Mouse (Mus musculus) urinary bladder, adult 2 months (tissue): ENCODE results near the gene Psme1. TPM values are rescaled to one million over a fixed set of nuclear protein-coding genes. Genes with fewer than 3 reads are reported as not detected.

ENCODE experiments used
- DNase-seq: peaks from one replicate; pipeline ENCODE4 v3.0.0; 2022; ENCODE audit warnings: low spot score
- polyA plus RNA-seq: library from polyadenylated mRNA; depleted of rRNA; stranded (reverse); fragments of >200 nt; gene quantifications from 2 replicates; pipeline ENCODE4 v1.2.3, GENCODE M21; 2012; rRNA removed

The Psme1 gene
- polyA plus RNA-seq: 136 and 167 TPM in 2 replicates

- peak; percentile 67 for DNase-seq
Measured at GRCm38 (mm10) chr14:55577871-55578667, at the start of gene Psme1. TSS of gene Psme1 (plus strand) at chr14:55578123.

DNA sequence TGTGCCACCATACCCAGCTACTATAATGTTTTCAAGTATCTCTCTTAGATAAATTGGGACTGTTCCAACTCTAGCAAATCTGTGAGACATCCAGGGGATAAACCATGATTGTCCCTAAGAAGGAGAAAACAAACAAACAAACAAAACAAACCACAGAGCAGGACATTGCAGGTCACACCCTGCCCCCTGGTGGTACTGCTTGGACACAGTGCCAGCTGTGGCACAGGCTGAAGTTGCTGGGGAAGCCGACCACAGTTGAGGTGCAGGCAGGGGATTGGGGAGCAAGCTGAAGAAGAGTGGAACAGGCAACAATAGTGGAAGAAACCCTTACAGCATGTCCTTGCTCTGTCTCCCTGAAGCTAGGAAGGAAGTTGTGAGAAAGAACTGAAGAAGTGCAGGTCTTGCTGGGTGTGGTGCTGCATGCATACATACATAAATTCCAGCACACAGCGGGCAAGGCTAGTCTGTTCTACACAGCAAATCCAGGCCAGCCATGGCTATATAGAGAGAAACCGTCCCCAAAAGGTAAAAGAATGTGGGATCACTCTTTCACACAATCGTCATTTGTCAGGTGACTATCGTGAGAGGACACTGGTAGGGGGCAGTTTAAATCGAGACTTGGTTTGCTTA lies 41.7 kb upstream of the Psme1 start:
- no peak for DNase-seq

GRCm38 (mm10) chr14:55540067-55540786 lies 37.7 kb upstream of the Psme1 start, which contains the start of gene Pck2:
TSS of gene Pck2 (plus strand) at chr14:55540266.
- peak; percentile 70 for DNase-seq

- DNase-seq: peak; percentile 69
Measured at GRCm38 (mm10) chr14:55540787-55541321, 37.1 kb upstream of the Psme1 start.

DNA sequence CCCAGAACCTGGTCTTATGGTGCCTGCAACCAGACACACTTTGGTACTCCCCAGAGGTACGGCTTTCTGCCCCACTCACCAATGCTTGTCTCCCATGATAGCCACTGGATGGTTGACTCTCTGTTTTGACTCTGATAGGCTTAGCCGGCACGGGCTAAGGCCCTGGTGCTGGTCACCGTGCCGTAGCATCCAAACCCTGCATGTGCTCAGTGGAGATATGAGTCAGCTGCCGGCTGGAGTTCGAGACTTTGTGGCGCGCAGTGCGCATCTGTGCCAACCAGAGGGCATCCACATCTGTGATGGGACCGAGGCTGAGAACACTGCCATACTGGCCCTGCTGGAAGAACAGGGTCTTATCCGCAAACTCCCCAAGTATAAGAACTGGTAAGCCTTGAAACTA lies 35.7 kb upstream of the Psme1 start:
- no peak for DNase-seq

- DNase-seq: no peak
Measured at GRCm38 (mm10) chr14:55544334-55544733, 33.6 kb upstream of the Psme1 start.

DNA sequence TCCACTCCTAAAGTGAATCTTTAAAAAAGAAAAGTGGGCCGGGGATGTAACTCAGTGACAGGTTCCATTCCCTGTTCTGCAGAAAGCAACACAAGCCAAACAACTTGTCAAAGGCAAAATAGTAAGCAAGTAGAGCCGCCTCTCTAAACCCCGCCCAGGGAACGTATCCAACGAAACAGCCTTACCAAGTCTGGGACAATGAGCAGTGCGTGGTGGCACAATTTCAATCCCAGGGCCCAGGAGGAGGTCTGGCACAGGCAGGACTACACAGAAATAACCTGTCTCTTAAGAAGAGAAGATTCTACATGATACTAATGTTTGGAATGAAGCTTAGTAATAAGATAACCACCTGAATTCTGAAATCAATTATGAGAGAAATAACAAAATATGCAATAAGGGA lies 27.7 kb upstream of the Psme1 start:
- DNase-seq: no peak

DNA sequence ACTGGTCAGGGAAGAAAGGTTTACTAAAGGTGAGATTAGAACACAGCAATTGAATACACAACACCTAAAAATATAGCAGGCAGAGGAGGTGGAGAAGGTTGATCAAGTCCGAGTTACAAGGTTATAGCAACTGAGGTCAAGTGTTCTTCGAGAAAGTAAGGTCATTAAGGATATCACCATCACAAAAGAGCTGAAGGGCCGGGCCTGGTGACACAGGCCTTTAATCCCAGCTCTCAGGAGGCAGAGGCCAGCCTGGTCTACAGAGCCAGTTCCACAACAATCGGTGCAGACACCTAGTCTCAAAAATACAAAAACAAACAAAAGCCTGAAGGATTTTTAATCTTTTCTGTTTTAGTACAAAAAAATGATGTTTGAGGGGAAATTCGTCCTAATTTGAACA lies 26.6 kb upstream of the Psme1 start:
- DNase-seq: no peak

DNA sequence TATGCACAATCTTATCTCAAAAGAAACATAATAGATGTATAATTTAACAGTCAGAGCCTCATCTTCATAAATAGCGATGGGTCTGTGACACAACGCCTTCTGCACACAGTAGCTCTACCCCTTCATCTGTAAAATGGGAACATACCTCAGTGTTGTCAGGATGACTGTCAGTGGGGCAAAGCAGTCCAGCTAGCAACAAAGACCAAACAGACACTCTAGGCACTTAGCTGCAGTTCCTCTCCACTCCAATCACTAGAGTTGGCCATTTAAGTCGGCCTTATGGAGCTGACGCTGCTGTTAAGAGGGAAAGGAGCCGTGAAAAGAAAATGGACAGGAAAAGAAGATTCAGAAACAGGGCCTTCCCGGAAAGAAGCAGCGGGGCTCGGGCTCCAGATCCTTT lies 26.1 kb upstream of the Psme1 start:
- no peak for DNase-seq

DNA sequence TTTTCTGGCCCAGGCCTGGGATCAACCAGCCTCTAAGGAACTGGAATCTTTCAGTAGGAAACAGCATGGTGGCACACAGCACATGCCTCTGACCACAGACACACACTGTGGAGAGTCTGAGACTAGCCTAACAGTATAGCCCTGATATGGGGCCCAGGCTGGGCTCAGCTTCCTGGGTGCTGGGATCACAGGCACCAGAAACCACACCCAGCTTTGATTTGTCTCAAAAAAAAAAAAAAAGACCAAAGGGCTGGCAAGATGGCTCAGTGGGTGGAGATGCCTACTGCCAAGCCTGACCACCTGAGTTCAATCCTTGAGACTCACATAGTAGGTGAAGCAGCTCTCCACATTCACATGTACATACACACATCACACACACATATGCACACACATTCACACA lies 23.3 kb upstream of the Psme1 start:
- no peak for DNase-seq

DNA sequence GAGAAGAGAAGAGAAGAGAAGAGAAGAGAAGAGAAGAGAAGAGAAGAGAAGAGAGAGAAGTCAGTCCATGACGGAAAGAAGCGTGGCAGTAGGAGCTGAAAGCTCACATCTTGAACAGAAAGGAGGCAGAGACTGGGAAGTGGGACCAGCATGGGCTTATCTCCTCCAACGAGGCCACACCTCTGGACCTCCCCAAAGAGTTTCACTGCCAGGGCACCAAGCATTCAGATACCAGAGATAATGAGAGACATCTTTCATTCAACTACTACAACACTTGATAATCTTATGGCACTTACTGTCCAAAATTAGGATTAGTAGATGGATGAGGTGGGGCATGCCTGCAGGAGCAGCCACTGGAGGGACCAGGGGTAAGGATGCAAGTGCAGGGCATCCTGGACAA lies 22.1 kb upstream of the Psme1 start:
- no peak for DNase-seq

DNA sequence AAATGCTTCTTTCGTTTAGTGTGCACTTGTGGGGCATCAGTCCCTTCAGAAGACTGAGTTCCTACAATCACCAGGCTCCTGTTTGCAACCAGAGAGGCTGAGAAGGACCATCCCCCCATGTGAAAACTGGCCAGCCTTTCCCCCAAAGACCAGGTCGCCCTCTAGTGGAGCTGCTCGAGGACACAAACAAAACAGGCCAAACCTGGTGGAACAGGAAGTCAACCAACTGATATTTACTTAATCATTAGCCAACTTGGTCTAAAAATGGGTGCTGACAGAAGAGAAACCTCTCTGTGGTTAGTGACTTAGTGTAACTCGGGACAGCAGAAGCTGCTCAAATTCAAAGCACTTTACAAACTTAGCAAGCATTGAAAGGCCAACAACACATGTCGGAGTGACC lies 20.9 kb upstream of the Psme1 start:
- peak; percentile 56 for DNase-seq

- DNase-seq: no peak
Measured at GRCm38 (mm10) chr14:55557587-55557986, 20.3 kb upstream of the Psme1 start.

DNA sequence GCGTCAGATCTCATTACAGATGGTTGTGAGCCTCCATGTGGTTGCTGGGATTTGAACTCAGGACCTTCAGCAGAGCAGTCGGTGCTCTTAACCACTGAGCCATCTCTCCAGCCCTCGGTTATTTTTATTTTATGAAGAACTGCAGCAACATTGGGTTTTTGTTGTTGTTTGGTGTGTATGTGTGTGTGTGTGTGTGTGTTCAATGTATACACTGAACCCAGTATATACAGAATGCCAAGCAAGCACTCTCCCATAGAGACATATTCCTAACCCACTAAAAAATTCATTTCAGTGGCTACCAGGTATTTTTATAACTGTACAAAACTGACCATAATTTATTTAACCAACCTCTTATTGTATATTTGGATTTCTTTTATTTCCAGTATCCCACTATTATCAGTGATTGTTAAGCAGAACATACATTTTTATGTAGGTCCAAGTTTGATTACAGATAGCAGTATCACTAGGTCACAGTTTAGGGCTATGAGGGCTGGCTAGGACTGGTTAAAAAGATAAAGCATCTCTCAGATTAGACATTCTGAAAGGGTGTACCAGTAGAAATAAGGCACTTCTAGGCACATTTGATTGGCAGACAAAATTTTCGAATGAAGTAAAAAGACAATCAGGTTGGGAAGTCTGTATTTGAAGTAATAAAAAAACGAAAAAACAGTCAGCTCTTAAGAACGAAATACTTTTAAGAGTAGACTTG lies 19.0 kb upstream of the Psme1 start:
- no peak for DNase-seq

DNA sequence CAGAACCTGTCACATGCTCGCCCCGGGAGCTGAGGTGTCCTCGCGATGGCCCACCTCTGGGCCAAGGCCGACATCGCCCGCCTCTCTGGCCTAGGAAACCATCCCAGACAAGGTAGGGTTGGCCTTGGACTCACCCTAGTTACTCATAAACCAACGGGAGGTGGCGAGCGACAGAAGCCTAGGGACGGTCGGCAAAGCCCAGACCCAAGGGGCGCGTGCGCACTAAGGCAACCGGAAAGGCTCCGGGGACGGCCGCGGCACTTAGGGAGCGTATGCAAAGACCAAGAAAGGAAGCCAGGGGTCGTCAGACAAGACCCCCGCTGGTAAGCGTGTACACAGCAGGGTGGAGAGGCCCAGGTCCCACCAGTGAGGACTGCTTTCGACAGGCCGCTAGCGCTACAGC lies 18.1 kb upstream of the Psme1 start, which contains the start of gene Dcaf11:
Gene Dcaf11, plus strand, starts transcription at position 208 of the 403 bp plus-strand sequence.
- DNase-seq: peak; percentile 81

DNA sequence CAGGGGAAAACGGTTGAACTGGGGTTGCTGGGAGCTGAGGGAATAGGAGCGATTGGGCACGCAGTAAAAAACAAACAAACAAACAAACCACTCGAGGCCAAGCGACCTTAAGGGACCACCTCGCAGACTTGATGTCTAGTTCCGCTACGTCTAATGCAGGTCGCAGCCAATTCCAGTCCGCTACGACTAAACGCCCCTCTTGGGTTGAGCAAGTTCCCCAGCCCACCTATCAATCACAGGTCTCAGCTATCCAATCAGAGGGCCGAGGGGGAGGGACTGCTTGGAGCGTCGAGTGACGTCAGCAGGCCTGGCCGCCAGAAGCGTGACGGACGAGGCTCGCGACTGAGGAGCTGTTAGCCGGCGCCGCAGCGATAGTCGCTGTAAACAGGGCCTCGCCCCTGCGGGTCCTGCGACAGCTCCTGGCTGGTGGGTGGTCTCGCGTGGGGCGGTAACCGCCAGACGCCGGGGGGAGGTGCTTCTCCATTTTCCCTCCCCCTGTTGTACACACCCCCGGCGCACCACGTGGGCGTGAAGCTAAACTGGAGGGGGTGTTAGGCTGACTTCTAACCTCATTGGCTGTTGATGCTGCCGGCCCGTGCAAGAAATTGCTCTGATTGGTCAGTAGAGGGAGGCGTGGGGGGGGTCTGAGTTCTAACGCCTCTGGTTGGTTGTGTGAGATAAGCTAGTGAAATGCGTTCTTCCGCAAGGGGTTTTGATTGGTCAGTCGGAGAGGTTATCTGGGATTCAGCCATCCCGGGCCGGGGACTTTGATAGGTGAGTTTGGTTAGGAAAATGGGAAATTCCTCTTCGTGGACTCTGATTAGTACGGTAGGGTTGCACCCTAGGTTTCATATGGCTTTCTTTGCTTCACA lies 17.5 kb upstream of the Psme1 start, which contains the start of gene A730061H03Rik:
Gene A730061H03Rik, minus strand, starts transcription at position 205 of the 872 bp plus-strand sequence.
- peak; percentile 97 for DNase-seq

DNA sequence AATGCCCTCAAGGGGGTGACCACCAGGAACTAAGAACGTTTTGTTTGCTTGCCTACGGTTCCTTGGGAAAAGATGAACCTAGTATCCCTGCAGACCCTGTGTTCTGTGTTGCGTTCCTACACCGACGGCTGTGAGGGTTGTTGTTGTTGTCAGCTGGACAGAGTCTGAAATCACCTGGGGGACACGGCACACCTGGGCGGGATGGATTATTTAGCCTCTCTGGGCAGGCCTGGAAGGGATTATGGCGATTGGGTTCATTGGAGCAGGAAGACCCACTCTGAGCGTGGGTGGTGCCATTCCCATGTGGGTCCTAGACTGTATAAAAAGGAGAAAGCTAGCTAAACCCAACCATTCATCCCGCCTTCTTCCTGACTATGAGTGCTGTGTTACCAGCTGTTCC lies 16.1 kb upstream of the Psme1 start:
- no peak for DNase-seq

- DNase-seq: no peak
Measured at GRCm38 (mm10) chr14:55563249-55563648, 14.7 kb upstream of the Psme1 start.

DNA sequence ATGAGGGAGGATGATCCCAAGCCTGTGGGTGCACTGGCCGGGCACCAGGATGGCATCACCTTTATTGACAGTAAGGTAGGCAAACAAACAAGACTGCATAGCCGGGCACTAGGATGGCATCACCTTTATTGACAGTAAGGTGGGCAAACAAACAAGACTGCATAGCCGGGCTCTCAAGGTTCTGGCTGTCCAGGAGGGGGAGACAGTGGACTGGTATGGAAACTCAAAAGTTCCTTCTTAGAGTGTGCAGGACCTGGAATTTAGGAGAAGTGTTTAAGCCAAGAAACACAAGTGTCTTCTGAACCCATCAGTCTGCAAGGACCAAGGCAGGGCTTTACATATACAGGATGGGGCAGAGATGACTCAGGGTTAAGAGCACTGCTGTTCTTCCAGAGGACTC lies 12.2 kb upstream of the Psme1 start:
- no peak for DNase-seq

- no peak for DNase-seq
Measured at GRCm38 (mm10) chr14:55567496-55567895, 10.4 kb upstream of the Psme1 start.

DNA sequence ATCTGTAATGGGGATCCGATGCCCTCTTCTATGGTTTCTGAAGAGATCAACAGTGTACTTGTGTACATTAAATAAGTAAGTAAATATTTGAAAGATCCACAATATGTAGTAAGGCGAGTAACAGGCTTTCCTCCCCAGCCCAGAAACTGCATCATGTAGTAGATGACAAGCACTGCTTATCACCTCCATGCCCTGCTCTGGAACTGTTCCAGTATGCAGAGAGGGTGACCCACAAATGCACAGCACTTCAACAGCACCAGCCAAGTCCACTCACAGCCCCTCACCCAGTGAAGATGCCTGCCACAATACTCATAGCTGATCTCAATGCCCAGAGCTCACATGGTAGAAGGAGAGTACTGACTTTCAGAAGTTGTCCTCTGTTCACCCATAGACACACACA lies 7.3 kb upstream of the Psme1 start:
- DNase-seq: no peak
